Comparison of ENCODE assay signal across 8 mouse cellular contexts in the genomic region with DNA sequence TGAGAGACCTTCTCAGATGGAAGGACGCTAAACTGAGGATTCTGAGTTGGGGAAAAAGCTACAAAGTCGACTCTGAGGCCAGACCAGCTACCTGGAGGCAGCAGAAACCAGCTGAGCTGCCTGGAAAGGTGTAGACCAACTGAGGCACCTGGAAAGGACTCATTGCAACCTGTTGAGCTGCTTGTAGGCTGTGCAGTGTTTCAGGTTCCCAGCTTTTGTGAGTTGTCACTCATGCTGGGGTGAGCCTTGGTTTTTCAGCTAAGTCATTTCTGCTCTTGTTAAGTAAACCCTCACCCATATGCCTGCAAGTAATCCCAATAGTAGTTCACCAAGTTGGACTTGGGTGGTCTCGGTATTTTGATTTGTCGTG. TPM values are rescaled to one million over a fixed set of nuclear protein-coding genes. Genes with fewer than 3 reads are reported as not detected.
DNase-seq lines count a peak whose midpoint lies in the region; ATAC-seq lines count a peak whose summit lies in the region.

No protein-coding gene starts in this region.

- peak; percentile 2 for DNase-seq in embryo, embryonic 9.5 days (ENCODE audit: extremely low spot score)
- no peak for DNase-seq in embryo, embryonic 11 days
- DNase-seq in thymus, postnatal 0 days (ENCODE audit: low spot score), result peak; percentile 3
- DNase-seq in thymus, adult 18-20 months, result no peak
- no peak for DNase-seq in right cerebral cortex, adult 18-20 months
- DNase-seq in spleen, adult 12 weeks (ENCODE audit: low spot score), result no peak

- no peaks in the 10 kb centered on the region for H3K27me3 ChIP-seq in midbrain, embryonic 15.5 days (replicated peaks)

- H3K4me2 ChIP-seq in midbrain, embryonic 15.5 days, result peak overlapping the region; percentile 76

- ATAC-seq in inflammation-experienced regulatory T-cells, adult 6 months, result peak; percentile 24
- ATAC-seq in midbrain, embryonic 15.5 days (replicated peaks), result peak; percentile 56

- no peaks in the 10 kb centered on the region for H3K9me3 ChIP-seq in midbrain, embryonic 15.5 days

- WGBS in midbrain, embryonic 15.5 days, result 21% methylated on average over 4 of the region's 4 CpGs

- peaks cover 26% of the 10 kb centered on the region for H3K4me1 ChIP-seq in midbrain, embryonic 15.5 days

- peak overlapping the region; percentile 85 for H3K4me3 ChIP-seq in midbrain, embryonic 15.5 days

- no peak overlapping the region for H3K27ac ChIP-seq in midbrain, embryonic 15.5 days

- H3K9ac ChIP-seq in midbrain, embryonic 15.5 days, result peak overlapping the region; percentile 62

- H3K36me3 ChIP-seq in midbrain, embryonic 15.5 days (replicated peaks), result no peaks in the 10 kb centered on the region; the same call in 1 of the 2 replicates

RNA-seq across cellular contexts. Expression of a gene that starts 0.5 kb away (rescaled TPM):
- 27.4 and 32.9 TPM in 2 replicates for polyA plus RNA-seq in thymus, postnatal 0 days (2015; fragmentation: Nextera tagmentation; extraction: Ambion mirVana)
- 10 to 100 TPM; 23.7 to 39.8 (median 36.9) TPM for polyA plus RNA-seq in inflammation-experienced regulatory T-cells, adult 6 months (2017; shearing (Covaris generic))
- 30.9 and 33.3 TPM in 2 replicates for polyA plus RNA-seq in midbrain, embryonic 15.5 days (2015; fragmentation: Nextera tagmentation; extraction: Ambion mirVana)

Comparison
In these comparisons a context has a peak if more than half of its experiments do, and no peak if none do; other contexts are left out.
1. DNase-seq: peak in embryo, embryonic 9.5 days (single experiment) and thymus, postnatal 0 days (single experiment); none in embryo, embryonic 11 days (single experiment), thymus, adult 18-20 months (0 of 2), right cerebral cortex, adult 18-20 months (single experiment) and spleen, adult 12 weeks (single experiment).